Mouse (Mus musculus): ENCODE data around the gene Gm10300. TPM values are rescaled to one million over a fixed set of nuclear protein-coding genes. Genes with fewer than 3 reads are reported as not detected.

The Gm10300 gene
- 0.06 and 0.08 TPM in 2 replicates for polyA plus RNA-seq (2021; fragmentation: Nextera tagmentation)
- long read RNA-seq, experiment 1: 0 reads
- long read RNA-seq, experiment 2, partial matches to known transcripts: 0 of 1 reads
- long read RNA-seq, experiment 2, other reads (novel, unspliced or antisense): 0 of 1 reads

DNA sequence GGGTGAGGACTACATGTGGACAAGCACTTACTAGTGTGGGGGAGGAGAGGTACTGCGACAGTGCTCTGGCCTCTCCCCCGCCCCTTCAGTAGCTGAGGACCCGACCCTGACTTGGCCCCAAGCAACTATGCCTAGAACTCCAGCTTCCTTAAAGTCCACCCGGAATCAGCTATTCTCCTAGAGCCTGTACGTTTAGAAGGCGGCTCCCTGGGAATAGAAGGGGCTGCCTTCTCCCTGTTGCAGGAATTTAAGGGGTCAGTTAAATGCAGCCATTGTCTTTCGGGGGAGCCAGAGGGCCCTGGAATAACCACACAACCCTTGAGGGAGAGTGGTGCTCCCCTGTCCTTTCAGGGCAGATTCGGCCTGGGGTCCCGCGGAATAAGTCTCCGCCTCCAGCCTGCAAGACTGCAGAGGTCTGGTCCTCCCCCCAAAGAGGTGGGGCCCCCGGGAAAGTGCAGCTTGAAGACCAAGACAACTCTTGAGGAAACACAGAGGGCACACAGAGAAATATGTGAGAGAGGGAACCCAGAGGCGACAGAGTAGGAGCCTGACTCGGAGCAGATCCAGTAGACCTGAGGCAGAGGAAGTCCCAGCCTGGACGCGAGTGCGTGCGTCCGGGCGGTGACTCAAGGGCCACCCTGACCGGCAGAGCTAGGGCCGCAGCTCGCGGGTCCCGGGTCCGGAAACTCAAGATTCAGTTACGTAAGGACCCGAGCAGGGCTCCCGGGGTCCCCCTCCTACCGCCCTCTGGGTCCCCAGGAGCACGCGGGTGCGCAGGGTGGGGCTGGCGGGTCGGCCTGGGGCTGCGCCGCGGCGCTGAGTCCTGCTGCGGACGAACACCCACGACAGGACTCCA lies at the start of gene Gm10300:
Gene Gm10300, plus strand, starts transcription at position 621 of the 856 bp plus-strand sequence.

DNA sequence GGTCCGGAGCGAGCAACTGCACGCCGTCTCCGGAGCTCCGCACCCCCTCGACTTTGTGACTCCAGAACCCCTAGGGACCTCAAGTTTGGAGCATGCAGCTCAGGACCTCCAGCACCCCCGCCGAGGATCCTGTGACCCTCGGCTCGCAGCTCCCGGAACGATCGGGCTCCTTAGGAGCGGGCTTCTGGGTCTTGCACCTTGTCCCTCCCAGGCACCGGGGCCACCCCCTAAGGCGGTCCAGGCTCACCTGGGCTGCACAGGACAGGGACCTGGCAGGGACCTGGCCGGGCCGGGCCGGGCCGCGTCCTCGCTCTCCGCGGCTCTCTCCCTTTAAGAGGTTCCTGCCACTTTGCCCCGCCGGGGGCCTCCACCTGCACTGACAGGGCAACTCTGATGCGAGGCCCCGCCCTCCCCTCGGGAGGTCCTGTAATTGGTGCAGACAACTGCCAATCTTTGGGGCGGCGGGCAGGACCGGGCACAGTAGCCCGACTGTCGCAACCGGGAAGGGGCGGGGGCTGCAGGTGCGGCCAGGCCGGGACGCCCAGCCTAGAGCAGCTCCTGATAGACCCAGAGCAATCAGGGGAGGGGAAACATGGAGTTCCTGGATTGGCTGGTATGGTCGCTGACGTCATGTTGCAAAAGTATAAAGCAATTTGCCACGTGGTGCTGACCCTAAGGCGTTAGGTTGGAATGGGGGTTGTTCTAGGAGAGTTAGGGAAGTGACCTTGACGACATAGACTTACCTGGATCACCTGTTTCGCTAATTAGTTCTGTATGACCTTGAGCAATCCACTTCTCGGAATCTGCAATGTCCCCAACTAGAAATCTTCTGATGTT lies 654 bp downstream of the Gm10300 start, which contains the start of gene Epb41:
Gene Epb41, minus strand, starts transcription at position 389 of the 837 bp plus-strand sequence.

Other genes starting within 250 kb of the Gm10300 start
- 12.1 and 12.5 TPM in 2 replicates for gene Ptpru, start 236.4 kb upstream of the Gm10300 start, polyA plus RNA-seq (2021; fragmentation: Nextera tagmentation)
- 22.0 and 24.2 TPM in 2 replicates for gene Mecr, start 231.2 kb upstream of the Gm10300 start, polyA plus RNA-seq (2021; fragmentation: Nextera tagmentation)
- 49.4 and 54.3 TPM in 2 replicates for gene Srsf4, start 201.1 kb upstream of the Gm10300 start, polyA plus RNA-seq (2021; fragmentation: Nextera tagmentation)
- gene Tmem200b, start 152.9 kb upstream of the Gm10300 start, polyA plus RNA-seq (2021; fragmentation: Nextera tagmentation): 0.10 and 0.16 TPM in 2 replicates
- gene Epb41, start 624 bp downstream of the Gm10300 start, polyA plus RNA-seq (2021; fragmentation: Nextera tagmentation): 3.9 TPM in 2 replicates
- 0.59 and 0.63 TPM in 2 replicates for gene Oprd1, start 69.8 kb downstream of the Gm10300 start, polyA plus RNA-seq (2021; fragmentation: Nextera tagmentation)
- 51.0 and 52.0 TPM in 2 replicates for gene Ythdf2, start 137.6 kb downstream of the Gm10300 start, polyA plus RNA-seq (2021; fragmentation: Nextera tagmentation)
- gene Gmeb1, start 186.9 kb downstream of the Gm10300 start, polyA plus RNA-seq (2021; fragmentation: Nextera tagmentation): 11.1 and 14.6 TPM in 2 replicates
- gene Taf12, start 199.7 kb downstream of the Gm10300 start, polyA plus RNA-seq (2021; fragmentation: Nextera tagmentation): 21.8 and 30.4 TPM in 2 replicates
- gene Rab42, start 228.7 kb downstream of the Gm10300 start, polyA plus RNA-seq (2021; fragmentation: Nextera tagmentation): 6.3 and 7.0 TPM in 2 replicates

Measured in layer of hippocampus, adult 6 months (tissue).